Mouse (Mus musculus): ENCODE data around the gene Nans. TPM values are rescaled to one million over a fixed set of nuclear protein-coding genes. Genes with fewer than 3 reads are reported as not detected.

The Nans gene
- polyA plus RNA-seq (2014; fragmentation: Nextera tagmentation; extraction: Ambion mirVana), result 77.5 and 81.8 TPM in 2 replicates

DNA sequence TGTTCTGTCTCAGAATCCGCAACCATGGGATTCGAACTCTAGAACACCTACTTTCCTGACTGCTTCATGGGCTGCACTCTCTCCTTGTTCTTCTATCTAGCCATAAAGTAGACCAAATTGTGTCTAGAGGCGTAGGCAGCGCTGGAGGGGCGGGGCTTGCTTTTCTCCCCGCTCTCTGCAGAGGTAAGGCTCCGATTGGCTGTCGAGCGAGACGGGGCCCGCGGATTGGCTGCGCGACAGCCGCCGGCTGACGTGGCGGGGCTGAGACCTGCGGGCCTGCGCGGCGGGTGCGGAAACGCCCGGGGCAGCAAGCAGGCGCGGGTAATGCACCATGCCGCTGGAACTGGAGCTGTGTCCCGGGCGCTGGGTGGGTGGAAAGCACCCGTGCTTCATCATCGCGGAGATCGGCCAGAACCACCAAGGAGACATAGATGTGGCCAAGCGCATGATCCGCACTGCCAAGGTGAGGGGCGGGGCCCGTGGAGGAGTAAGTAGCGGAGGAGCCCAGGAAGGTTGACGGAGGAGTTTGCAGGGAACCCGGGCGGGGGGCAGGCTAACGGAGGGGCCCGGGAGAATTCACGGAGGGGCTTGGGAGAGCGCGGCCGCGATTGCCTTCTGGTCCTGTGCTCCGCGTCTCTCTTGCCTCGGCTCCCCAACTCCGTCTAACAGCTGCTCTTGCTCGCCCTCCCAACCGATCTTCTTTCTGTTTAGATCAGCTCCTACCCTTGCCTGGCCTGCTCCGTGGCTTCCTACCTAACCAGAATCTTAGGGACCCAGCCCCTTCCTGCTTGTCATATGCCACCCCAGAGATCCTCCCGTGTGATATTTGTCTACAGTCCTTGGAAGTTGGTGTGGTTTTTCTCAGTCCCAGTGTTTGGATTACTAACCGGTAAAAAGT is at the start of gene Nans:
Gene Nans (plus strand): TSS at position 221 of the 898 bp plus-strand sequence.
- ATAC-seq (peak; percentile 100), DNase-seq (ENCODE audit: low spot score) (peak; percentile 98)
- H3K4me1 ChIP-seq (ENCODE audit: control insufficient read depth, insufficient read depth, low read length), result peaks cover 4% of the 10 kb centered on the region; the same call in 1 of the 2 replicates
- no peaks in the 10 kb centered on the region for H3K9me3 ChIP-seq (replicated peaks; ENCODE audit: control insufficient read depth, low read length)
- H3K9ac ChIP-seq (ENCODE audit: low read length), result peak within 1 kb of the TSS; percentile 79
- H3K27me3 ChIP-seq (replicated peaks; ENCODE audit: control insufficient read depth, insufficient read depth, low read length), result no peaks in the 10 kb centered on the region
- peak within 1 kb of the TSS; percentile 76 for H3K4me3 ChIP-seq (ENCODE audit: low read depth, low read length)
- H3K27ac ChIP-seq (ENCODE audit: low read depth, low read length), result peak within 1 kb of the TSS; percentile 68
- H3K4me2 ChIP-seq (ENCODE audit: low read length), result peak within 1 kb of the TSS; percentile 81
- peaks cover 17% of the 10 kb centered on the region for H3K36me3 ChIP-seq (ENCODE audit: control insufficient read depth, insufficient read depth, low read length)
- under 1% methylated on average over 57 of the region's 58 CpGs for WGBS

DNA sequence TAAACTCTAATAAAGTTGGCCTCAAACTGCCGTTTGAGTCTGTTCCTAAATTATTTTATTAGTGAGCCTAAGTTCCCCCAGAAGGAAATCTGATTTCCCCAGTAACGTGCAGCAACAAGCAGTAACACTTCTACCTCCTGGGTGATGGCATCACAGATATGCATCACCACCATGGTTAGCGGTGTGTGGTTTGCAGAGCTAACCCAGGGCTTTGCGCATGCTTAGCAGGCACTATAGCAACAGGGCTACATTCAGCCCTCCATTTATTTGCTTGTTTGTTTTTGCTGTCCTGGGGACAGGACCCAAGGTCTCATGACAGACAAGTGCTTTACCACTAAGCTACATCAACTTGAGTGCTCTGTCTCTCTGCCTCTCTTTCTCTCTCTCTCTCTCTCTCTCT is 46.5 kb upstream of the Nans start:
- Histone ChIP-seq H3K36me3 (ENCODE audit: control insufficient read depth, insufficient read depth, low read length) (no peaks in the 10 kb centered on the region), H3K9me3 (replicated peaks; ENCODE audit: control insufficient read depth, low read length) (no peaks in the 10 kb centered on the region), H3K27me3 (replicated peaks; ENCODE audit: control insufficient read depth, insufficient read depth, low read length) (no peaks in the 10 kb centered on the region), H3K4me1 (ENCODE audit: control insufficient read depth, insufficient read depth, low read length) (no peaks in the 10 kb centered on the region), H3K4me2 (ENCODE audit: low read length) (no peak overlapping the region), H3K4me3 (ENCODE audit: low read depth, low read length) (no peak overlapping the region), H3K9ac (ENCODE audit: low read length) (no peak overlapping the region), H3K27ac (ENCODE audit: low read depth, low read length) (no peak overlapping the region)
- DNase-seq (ENCODE audit: low spot score) (no peak), ATAC-seq (no peak)
- 82% methylated on average over 4 of the region's 4 CpGs for WGBS

DNA sequence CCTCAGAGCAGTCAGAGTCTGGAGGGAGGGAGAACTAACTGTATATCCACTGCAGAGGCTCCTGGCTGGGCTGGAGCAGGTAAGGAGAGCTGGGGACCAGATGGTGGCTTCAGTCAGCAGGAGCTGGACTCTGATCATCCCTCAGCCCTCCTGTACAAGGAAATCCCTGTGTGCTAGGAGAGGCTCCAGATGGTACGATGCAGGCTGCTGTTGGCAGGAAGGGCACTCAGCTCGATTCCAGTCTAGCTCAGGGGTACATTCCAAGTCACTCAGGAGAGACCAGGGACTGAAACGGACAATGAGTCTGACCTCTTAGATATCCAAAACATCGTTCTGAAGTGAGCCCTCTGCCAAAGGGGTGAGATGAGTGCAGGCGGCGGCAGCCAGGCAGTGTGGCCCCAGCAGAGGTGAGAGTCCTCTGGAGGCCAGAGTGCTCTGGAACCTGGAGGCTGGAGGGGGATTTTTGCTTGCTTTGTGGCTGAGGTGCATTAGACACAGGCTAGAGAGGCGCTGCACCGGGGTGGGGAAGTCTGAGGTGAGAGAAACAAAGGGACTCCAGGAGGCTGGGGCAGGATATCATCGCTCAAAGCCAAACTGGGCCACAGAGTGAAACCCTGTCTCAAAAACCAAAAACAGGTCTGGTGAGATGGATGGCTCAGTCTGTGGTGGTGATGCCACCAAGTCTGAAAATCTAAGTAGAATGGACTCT is 43.7 kb upstream of the Nans start:
- no peak overlapping the region for H3K4me2 ChIP-seq (ENCODE audit: low read length)
- DNase-seq (ENCODE audit: low spot score), result no peak
- H3K4me1 ChIP-seq (ENCODE audit: control insufficient read depth, insufficient read depth, low read length), result no peaks in the 10 kb centered on the region
- no peak overlapping the region for H3K9ac ChIP-seq (ENCODE audit: low read length)
- WGBS, result 44% methylated on average over 9 of the region's 9 CpGs
- no peak overlapping the region for H3K27ac ChIP-seq (ENCODE audit: low read depth, low read length)
- H3K36me3 ChIP-seq (ENCODE audit: control insufficient read depth, insufficient read depth, low read length), result no peaks in the 10 kb centered on the region
- no peaks in the 10 kb centered on the region for H3K27me3 ChIP-seq (replicated peaks; ENCODE audit: control insufficient read depth, insufficient read depth, low read length)
- ATAC-seq, result no peak
- no peak overlapping the region for H3K4me3 ChIP-seq (ENCODE audit: low read depth, low read length)
- H3K9me3 ChIP-seq (replicated peaks; ENCODE audit: control insufficient read depth, low read length), result no peaks in the 10 kb centered on the region

DNA sequence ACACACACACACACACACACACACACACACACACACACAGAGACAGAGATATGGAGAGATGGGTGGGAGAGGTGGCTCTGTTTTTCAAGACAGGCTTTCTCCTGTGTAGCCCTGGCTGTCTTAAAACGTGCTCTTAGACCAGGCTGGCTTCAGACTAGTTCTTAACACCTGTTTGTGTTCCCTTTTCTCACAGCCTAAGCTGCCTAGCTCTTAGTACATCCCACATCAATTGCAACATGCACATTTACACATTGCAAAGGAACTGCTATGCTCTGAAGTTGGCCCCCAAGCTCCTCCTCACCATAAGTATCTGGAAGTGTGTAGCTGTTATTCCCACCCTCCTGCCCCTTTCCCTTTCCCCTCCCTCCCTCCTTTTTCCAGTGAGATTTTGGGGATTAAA is 41.6 kb upstream of the Nans start:
- no peak overlapping the region for H3K4me3 ChIP-seq (ENCODE audit: low read depth, low read length)
- DNase-seq (ENCODE audit: low spot score) (no peak), ATAC-seq (no peak)
- no peak overlapping the region for H3K9ac ChIP-seq (ENCODE audit: low read length)
- no peaks in the 10 kb centered on the region for H3K36me3 ChIP-seq (ENCODE audit: control insufficient read depth, insufficient read depth, low read length)
- no peaks in the 10 kb centered on the region for H3K9me3 ChIP-seq (replicated peaks; ENCODE audit: control insufficient read depth, low read length)
- no peak overlapping the region for H3K4me2 ChIP-seq (ENCODE audit: low read length)
- 62% methylated on average over 1 of the region's 1 CpGs for WGBS
- H3K4me1 ChIP-seq (ENCODE audit: control insufficient read depth, insufficient read depth, low read length), result peaks cover 2% of the 10 kb centered on the region
- no peak overlapping the region for H3K27ac ChIP-seq (ENCODE audit: low read depth, low read length)
- no peaks in the 10 kb centered on the region for H3K27me3 ChIP-seq (replicated peaks; ENCODE audit: control insufficient read depth, insufficient read depth, low read length)

DNA sequence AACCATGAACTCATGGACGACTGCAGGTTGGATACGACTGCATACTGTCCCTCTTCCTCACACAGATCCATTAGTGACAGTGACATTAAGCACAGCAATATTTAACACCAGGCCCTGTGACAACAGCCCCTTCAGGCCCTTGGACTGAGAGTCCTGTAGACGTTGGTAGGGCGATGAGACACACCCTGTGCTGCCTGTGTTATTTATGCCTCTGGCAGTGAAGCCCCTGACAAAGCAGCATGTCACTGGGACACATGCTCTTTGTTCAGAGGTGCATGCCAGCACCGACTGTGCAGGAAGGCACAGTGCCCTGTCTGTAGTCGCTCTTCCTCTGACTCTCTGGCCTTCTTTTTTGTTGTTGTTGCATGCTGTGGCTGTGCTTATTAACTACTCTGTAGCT is 40.2 kb upstream of the Nans start:
- H3K4me1 ChIP-seq (ENCODE audit: control insufficient read depth, insufficient read depth, low read length), result peaks cover 16% of the 10 kb centered on the region
- no peak overlapping the region for H3K4me3 ChIP-seq (ENCODE audit: low read depth, low read length)
- no peaks in the 10 kb centered on the region for H3K36me3 ChIP-seq (ENCODE audit: control insufficient read depth, insufficient read depth, low read length)
- WGBS, result 49% methylated on average over 6 of the region's 6 CpGs
- no peak overlapping the region for H3K4me2 ChIP-seq (ENCODE audit: low read length)
- no peaks in the 10 kb centered on the region for H3K27me3 ChIP-seq (replicated peaks; ENCODE audit: control insufficient read depth, insufficient read depth, low read length)
- no peak overlapping the region for H3K27ac ChIP-seq (ENCODE audit: low read depth, low read length)
- H3K9me3 ChIP-seq (replicated peaks; ENCODE audit: control insufficient read depth, low read length), result no peaks in the 10 kb centered on the region
- DNase-seq (ENCODE audit: low spot score), result no peak
- ATAC-seq, result no peak
- no peak overlapping the region for H3K9ac ChIP-seq (ENCODE audit: low read length)

DNA sequence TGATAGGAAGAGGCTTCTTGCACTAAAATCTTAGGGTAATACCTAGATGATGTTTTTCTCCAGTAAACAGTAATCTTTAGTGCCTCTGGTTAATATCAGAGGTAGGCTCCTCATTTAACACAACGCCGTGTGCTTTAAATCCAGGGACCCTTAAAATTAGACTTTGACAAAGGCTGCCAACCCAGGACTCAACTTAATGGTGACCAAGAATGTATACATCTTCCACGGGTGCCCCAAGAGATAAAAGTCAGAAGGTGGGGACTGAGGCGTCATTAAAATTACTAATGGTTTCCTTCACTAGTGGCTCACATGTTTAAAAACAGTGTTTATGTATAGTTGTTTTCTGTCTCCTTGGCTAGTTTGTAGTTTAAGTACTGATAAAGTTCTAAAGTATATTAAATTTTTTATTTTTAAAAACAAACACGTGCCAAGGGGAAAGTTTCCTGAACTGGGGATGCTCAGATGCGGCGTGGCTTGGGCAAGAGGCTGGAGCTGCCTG is 39.0 kb upstream of the Nans start:
- H3K36me3 ChIP-seq (ENCODE audit: control insufficient read depth, insufficient read depth, low read length), result no peaks in the 10 kb centered on the region
- peak overlapping the region; percentile 90 for H3K4me2 ChIP-seq (ENCODE audit: low read length)
- H3K4me3 ChIP-seq (ENCODE audit: low read depth, low read length), result peak overlapping the region; percentile 89
- peak overlapping the region; percentile 97 for H3K9ac ChIP-seq (ENCODE audit: low read length)
- no peak for DNase-seq (ENCODE audit: low spot score)
- no peaks in the 10 kb centered on the region for H3K27me3 ChIP-seq (replicated peaks; ENCODE audit: control insufficient read depth, insufficient read depth, low read length)
- no peaks in the 10 kb centered on the region for H3K9me3 ChIP-seq (replicated peaks; ENCODE audit: control insufficient read depth, low read length)
- H3K27ac ChIP-seq (ENCODE audit: low read depth, low read length), result peak overlapping the region; percentile 98
- 28% methylated on average over 7 of the region's 7 CpGs for WGBS
- peaks cover 28% of the 10 kb centered on the region for H3K4me1 ChIP-seq (ENCODE audit: control insufficient read depth, insufficient read depth, low read length)
- no peak for ATAC-seq

DNA sequence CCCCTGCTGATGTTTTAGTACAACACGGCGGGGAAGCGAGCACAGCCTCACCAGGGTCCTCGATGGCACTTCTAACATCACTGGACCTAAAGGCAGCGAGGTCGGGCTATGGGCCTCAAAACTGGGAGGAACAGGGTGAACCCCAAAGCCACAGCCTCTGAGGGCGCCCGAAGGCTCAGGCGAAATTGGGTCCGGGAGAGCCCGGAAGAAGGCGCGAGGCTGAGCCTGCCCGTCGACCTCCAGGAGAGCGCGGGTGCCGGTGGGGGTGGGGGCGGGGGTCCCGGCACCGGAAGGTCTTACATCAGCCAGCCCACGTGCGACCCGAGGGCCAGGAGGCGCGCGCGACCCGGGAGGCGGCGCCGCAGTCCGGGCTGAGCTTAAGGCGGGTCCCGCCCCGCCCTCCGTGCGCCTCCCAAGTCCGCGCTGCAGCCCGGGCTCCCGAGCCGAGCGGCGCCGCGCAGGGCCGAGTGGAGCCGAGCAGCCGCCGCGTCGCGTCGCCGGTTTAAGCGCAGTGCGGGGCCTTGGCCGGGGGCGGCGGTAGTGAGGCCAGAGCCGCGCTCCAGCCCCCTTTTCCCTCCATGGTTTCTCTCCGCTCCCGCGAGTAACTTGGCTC is 38.4 kb upstream of the Nans start, which contains the start of gene Anp32b:
Gene Anp32b (plus strand): TSS at position 384 of the 613 bp plus-strand sequence.
- H3K27me3 ChIP-seq (replicated peaks; ENCODE audit: control insufficient read depth, insufficient read depth, low read length), result no peaks in the 10 kb centered on the region
- WGBS, result under 1% methylated on average over 51 of the region's 66 CpGs

DNA sequence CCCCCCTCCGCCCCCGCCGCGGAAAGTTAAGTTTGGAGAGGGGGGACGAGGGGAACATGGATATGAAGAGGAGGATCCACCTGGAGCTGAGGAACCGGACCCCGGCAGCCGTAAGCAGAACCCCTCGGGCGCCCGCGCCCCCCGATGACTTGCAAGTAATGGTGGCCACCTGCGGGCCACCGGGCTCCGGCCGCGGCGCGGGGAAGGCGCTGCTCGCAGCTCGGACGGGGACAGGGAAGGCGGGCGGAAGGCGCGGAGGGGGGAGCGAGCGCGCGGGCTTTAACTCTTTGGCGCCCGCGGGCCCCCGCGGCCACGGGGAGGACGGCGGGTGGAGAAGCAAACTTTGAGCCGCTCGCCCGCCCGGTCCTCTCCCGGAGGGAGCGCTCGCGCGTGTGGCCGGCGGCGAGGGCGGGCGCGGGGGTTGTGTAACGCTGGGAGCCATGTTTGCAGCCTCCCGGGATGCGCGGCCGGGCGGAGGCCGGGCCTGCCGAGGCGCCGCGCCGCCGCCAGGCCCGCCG is 37.7 kb upstream of the Nans start:
- no peaks in the 10 kb centered on the region for H3K36me3 ChIP-seq (ENCODE audit: control insufficient read depth, insufficient read depth, low read length)
- peak; percentile 69 for DNase-seq (ENCODE audit: low spot score)
- H3K4me2 ChIP-seq (ENCODE audit: low read length), result peak overlapping the region; percentile 90
- no peaks in the 10 kb centered on the region for H3K27me3 ChIP-seq (replicated peaks; ENCODE audit: control insufficient read depth, insufficient read depth, low read length)
- under 1% methylated on average over 57 of the region's 70 CpGs for WGBS
- H3K9ac ChIP-seq (ENCODE audit: low read length), result peak overlapping the region; percentile 97
- H3K4me1 ChIP-seq (ENCODE audit: control insufficient read depth, insufficient read depth, low read length), result peaks cover 29% of the 10 kb centered on the region
- H3K27ac ChIP-seq (ENCODE audit: low read depth, low read length), result peak overlapping the region; percentile 98
- peak overlapping the region; percentile 89 for H3K4me3 ChIP-seq (ENCODE audit: low read depth, low read length)
- H3K9me3 ChIP-seq (replicated peaks; ENCODE audit: control insufficient read depth, low read length), result no peaks in the 10 kb centered on the region
- peak; percentile 45 for ATAC-seq

More for the DNA sequence above, 38.4 kb upstream of the Nans start, which contains the start of gene Anp32b:
- DNase-seq (ENCODE audit: low spot score) (peak; percentile 95), ATAC-seq (peak; percentile 95)
- Histone ChIP-seq H3K4me2 (ENCODE audit: low read length) (peak within 1 kb of the TSS; percentile 90), H3K9ac (ENCODE audit: low read length) (peak within 1 kb of the TSS; percentile 97), H3K4me1 (ENCODE audit: control insufficient read depth, insufficient read depth, low read length) (peaks cover 29% of the 10 kb centered on the region), H3K36me3 (ENCODE audit: control insufficient read depth, insufficient read depth, low read length) (no peaks in the 10 kb centered on the region), H3K4me3 (ENCODE audit: low read depth, low read length) (peak within 1 kb of the TSS; percentile 89), H3K27ac (ENCODE audit: low read depth, low read length) (peak within 1 kb of the TSS; percentile 98), H3K9me3 (replicated peaks; ENCODE audit: control insufficient read depth, low read length) (no peaks in the 10 kb centered on the region)

All from forebrain, embryonic 14.5 days (tissue).